Mouse (Mus musculus) thymus, adult 18-20 months (tissue): Measurements from ENCODE around the gene Lhb.
A peak's percentile ranks its signal among the peaks of the same experiment; 100 is the strongest.

Experiments
- DNase-seq, 2 experiments: peaks; one replicate each; pipeline ENCODE4 v3.0.0; 2022; ENCODE audit warnings: mixed read lengths in 2 of 2

Gene Lhb

DNA sequence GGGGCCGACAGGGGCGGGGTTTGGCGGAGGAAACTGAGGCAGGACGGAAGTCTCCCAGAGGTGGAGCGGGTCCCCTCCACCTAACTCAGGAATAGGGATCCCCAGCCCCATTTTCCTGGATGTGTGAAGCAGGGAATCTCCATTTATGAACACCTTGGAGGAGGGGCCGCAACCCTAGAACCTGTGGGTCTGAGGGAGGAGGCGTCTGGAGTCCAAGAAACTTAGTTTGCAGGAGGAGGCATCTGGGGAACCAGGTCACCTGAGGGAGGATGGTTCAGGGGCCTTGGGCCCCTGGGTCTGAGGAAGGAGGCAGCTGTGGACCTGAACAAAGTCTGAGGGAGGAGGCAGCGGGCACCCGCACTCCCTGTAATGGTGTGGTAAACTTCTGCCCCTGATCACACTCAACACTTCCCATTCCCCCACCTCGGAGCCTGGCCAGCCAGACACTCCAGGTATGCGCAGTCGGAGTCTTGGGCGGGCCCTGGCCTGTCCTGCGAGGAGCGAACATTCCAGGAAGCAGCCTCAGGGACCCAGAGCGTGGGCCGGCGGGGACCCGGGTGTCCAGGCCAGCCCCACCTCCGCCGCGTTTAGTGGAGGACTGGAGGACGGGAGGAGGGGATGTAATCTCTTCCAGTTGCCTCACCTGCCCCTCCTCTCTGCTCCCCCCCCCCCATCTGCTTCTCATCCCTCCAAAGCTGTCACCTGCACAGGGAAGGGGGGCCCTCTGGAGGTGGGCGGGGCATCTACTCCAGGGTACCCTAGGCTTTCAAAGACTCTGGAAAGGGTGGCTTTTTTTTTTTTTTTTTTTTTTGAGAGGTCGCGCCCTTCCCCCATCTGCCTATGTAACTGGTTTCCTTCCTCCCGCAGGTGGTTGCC is 6.5 kb upstream of the Lhb start:
- DNase-seq = peak in 1 of 2 experiments; percentile 17

- peak in 1 of 2 experiments; percentile 4 for DNase-seq
These were observed 5.8 kb upstream of the Lhb start for GRCm38 (mm10) chr7:45414740-45415224.

DNA sequence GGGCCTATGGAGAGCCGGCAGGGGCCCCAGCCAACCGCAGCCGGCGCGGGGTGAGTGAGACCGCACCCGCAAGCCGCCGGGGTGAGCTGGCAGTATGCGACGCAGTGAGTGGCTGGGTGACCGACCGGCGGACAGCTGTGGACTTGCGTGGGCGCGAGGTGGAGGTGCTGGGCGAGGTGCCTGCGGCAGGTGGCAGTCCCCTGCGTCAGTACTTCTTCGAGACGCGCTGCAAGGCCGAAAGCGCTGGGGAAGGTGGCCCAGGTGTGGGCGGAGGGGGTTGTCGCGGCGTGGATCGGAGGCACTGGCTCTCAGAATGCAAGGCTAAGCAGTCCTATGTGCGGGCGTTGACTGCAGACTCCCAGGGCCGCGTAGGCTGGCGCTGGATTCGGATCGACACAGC is 5.0 kb upstream of the Lhb start:
- DNase-seq = no peak

- no peak for DNase-seq
These were observed 2.6 kb upstream of the Lhb start for GRCm38 (mm10) chr7:45417962-45418492.

DNA sequence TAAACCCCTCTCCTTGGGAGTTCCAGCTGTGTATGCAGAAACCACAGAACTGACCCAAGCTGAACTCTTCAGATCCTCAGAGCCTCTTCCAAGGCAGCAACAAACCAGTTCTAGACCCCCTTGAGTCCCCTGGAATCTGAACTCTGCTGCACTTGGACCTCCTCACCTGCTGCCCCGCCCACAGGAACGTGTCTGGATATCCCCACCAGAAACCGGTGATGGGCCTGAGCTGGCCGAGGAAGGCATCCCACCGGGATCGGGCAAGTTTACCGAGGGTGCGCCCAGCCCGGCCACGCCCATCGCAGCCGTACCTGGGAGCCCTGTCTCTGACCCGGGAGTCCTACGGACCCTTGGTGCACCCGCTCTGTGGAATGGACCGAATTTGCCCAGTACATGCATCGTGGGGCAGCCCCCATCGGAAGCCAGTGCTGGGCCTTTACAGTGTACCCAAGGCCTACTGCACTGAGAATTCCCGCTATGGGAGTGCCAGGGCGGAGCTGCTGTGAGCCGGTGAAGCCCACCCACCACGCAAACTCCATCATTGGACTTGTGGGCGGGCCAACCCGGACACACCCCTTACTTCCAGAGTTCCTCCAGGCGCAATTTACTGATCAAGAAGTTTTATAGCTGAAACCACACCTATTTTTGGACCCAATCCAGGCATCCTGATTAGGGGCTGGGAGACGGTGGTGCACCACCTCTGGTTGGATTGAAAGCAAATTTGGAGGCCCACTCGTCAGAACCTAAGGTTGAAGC is 583 bp upstream of the Lhb start:
- no peak for DNase-seq

GRCm38 (mm10) chr7:45421194-45421593 is 574 bp downstream of the Lhb start:
- no peak for DNase-seq

GRCm38 (mm10) chr7:45426556-45426955 is 5.9 kb downstream of the Lhb start:
- DNase-seq = no peak

DNA sequence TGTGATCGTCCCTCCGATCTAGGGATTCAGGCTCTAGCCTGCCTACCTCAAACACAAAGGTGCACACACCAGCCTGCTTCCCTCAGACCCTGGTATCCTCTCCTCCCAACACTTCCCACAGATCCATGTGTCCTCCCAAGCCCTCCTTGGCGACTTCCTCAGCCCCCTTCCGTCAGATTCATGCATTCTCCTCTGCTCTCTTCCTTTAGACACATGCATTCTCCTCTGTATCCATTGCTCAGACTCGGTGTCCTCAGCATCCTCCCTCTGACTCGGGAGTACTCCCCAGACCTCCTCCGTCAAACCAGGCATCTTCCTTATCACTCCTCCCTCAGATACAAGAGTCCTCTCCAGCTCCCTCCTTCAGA is 13.2 kb downstream of the Lhb start:
- no peak for DNase-seq

DNA sequence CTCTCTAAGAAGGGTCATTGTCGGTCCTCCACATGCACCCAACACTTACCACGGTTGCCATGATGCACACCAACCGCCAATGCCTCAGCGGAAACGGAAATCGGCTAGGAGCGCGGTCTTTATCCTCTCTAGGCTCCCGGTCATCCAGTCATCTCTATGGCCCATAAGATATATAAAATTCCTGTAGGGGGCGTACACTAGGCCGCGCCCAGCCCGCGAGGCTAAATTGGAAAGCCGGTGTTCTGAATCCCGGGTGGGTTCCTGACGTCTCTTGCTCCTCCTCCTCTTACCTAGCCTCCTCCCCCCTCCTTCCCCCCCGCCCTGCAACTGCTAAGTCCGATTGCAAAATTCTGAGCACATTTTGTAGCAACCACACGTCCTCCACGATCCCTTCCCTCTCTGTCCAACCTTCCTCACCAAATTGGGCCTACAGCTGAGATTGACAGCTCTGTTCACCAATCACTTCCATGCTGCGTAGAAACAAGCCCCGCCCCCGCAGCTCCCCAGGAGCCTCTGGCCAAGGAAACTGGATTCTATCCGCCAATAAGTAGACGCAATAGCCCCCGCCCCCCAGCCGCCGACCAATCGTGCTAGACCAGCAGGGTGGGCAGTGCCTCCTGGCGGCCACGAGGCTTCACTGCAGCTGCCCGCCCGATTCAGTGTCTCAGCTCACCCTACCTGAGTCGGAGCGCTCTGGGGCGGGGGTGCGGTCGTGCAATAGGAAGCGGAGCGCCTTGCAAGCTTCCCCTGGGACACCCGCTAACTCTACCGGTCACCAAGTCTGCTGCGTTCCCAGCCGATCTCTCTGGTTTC is 13.8 kb downstream of the Lhb start, which contains the start of gene Gys1:
Gene Gys1 (plus strand): TSS at position 642 of the 813 bp plus-strand sequence.
- DNase-seq = peak; percentile 100

- DNase-seq = no peak
These were observed 14.4 kb downstream of the Lhb start for GRCm38 (mm10) chr7:45435038-45435437.

DNA sequence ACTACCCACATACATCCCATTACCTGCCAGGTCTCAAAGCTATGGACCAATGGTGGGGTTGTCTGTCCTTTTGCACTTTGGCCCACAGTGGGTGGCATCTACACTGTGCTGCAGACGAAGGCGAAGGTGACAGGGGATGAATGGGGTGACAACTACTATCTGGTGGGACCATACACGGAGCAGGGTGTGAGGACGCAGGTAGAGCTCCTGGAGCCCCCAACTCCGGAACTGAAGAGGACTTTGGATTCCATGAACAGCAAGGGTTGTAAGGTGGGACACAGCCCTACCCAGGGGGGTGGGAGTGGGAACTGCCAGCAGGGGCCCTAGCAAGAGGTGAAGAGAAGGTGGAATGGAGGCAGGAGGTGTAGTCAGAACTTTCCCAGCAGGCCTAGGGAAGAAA is 15.8 kb downstream of the Lhb start:
- no peak for DNase-seq

DNA sequence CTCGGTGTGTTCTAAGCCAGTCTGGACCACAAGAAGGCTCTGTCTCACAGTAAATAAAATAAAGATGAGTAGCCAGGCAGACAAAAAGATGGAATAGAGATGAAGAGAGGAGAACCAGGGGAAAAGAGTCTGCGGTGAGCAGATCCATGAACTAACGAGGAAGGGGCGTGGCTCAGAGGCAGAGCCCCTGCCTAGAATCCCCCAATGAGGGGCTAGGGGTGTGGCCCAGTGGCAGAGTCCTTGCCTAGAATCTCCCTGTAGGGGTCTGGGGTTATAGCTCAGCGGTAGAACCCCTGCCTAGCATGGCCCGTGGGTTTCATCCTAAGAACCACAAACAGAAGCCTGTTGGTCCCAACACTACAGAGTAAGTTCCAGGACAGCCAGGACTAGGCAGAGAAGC is 16.4 kb downstream of the Lhb start:
- no peak for DNase-seq

GRCm38 (mm10) chr7:45437521-45438276 is 17.1 kb downstream of the Lhb start, which contains the start of gene Ruvbl2:
Gene Ruvbl2 (minus strand): TSS chr7:45438096.
- DNase-seq = no peak

DNA sequence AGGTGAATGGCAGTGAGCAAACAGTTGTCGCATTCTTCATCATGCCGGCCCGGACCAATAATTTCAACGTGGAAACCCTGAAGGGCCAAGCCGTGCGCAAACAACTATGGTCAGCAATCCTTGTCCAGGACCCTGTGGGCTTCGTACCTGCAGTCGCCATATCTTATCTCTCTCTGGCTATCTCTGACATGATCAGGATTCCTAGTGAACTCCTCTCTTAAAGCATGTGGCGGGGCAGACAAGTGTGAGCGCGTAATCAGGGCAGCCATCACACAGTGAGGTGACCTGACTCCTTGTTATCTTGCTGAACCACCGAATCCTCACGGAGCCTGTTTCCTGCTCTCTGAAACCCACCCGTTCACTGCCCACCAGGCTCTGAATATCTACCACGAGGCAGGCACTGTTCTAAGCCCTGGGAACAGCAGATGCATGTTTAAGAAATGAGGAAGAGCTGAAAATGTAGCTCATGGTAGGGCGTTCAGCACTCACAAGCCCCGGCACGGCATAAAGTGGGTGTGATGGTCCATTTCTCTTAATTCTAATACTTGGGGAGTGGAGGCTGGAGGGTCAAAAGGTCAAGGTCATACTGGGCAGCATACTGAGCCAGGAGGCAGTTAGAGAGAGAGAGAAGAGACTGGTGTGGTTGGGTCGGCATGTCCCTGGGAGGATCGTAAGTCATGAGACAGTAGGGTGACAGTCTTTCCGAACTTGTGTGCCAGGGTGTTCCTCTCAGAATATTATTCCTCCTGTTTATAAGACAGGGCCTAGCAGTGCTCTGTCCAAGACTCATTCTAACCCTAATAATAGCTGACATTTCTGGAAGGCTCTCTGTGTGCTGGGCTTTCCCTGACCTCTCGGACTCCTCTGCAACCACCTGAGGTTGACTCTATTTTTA is 23.2 kb downstream of the Lhb start:
- DNase-seq = no peak

DNA sequence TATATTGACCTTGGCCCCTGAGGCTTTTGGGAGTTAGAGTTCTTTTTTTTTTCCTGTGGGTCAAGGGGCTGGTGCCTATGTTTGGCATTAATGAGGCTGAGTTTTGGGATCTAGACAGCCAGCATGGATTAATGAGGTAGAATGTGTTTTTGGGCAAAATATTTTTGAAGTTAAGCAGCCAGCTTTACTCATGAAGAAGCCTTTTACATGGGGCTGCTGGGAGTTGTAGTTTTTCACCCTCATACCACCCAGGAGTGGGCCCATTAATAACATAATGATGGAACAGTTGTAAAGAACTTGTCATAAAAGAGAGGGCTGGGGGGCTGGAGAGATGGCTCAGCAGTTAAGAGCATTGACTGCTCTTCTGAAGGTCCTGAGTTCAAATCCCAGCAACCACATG is 26.0 kb downstream of the Lhb start:
- DNase-seq = no peak

- no peak for DNase-seq
These were observed 26.8 kb downstream of the Lhb start for GRCm38 (mm10) chr7:45447325-45447990.

DNA sequence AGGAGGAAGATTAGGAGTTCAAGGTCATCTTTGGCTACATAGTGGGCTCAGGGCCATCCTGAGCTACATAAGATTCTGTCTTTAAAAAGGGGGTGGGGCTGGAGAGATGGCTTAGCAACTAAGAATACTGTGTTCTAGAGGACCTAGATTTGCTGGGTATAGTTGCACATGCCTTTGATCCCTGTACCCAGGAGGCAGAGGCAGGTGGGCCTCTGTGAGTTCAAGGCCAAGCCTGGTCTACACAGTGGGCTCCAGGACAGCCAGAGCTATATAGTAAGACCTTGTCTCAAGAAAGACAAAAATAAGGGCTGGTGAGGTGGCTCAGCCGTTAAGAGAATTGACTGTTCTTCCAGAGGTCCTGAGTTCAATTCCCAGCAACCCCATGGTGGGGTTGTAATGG is 29.4 kb downstream of the Lhb start:
- no peak for DNase-seq

DNA sequence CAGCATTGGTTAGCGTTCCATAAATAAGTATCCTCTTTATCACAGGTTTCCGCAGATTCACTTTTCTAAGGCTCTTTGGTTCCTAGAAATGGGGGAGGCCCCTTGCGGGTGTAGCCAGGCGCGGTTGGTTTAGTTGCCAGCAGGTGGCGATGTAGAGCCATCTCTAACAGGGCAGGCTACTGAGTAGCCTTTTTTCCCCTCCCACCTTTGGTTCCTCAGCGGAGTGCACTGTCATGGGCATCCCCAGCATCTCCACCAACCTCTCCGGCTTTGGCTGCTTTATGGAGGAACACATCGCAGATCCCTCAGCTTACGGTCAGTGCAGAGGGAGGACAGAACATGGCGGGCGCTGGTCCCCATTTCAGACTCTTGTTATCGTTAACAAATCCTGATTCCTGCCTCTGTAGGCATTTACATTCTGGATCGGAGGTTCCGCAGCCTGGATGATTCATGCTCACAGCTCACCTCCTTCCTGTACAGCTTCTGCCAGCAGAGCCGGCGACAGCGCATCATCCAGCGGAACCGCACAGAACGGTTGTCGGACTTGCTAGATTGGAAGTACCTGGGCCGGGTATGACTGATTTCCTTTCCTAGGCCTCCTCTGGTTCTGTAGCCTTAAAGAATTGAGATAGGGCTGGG is 30.8 kb downstream of the Lhb start:
- peak; percentile 50 to 59 for DNase-seq

DNA sequence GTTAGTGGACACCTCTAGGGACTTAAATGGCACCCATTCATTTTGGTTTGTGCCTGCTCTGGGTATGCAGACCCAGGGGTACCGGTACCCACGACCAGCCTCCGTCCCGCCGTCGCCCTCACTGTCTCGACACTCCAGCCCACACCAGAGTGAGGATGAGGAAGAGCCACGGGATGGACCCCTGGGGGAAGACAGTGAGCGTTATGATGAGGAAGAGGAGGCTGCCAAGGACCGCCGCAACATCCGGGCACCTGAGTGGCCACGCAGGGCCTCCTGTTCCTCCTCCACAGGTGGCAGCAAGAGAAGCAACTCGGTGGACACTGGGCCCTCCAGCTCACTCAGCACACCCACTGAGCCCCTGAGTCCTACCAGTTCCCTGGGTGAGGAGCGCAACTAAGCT is 34.4 kb downstream of the Lhb start:
- no peak for DNase-seq
